Mouse (Mus musculus) regulatory T cell (primary cell): Measurements from ENCODE around the gene Ttc7b.

ENCODE experiments used
- in situ Hi-C: fragments of 300-600 bp; cut with MboI, MseI; formaldehyde crosslinking; loops from one replicate; pipeline ENCODE4 v1.15.1; 2025; ENCODE audit warnings: high pct_unique_total_duplicates

Gene Ttc7b

GRCm38 (mm10) chr12:100280972-100281794 lies 239.4 kb downstream of the Ttc7b start:
- in situ Hi-C loops = no loop called here

GRCm38 (mm10) chr12:100279898-100280297 lies 240.7 kb downstream of the Ttc7b start:
- in situ Hi-C loops = no loop called here

GRCm38 (mm10) chr12:100278358-100278757 lies 242.3 kb downstream of the Ttc7b start:
- in situ Hi-C loops = no loop called here

GRCm38 (mm10) chr12:100277534-100277905 lies 243.1 kb downstream of the Ttc7b start:
- in situ Hi-C loops = no loop called here

GRCm38 (mm10) chr12:100276607-100277533 lies 243.8 kb downstream of the Ttc7b start:
- in situ Hi-C loops = no loop called here

GRCm38 (mm10) chr12:100275850-100276249 lies 244.8 kb downstream of the Ttc7b start:
- in situ Hi-C loops = no loop called here

- in situ Hi-C loops = no loop called here
Observed at GRCm38 (mm10) chr12:100273033-100273432, 247.6 kb downstream of the Ttc7b start.

GRCm38 (mm10) chr12:100269967-100270662 lies 250.5 kb downstream of the Ttc7b start:
- in situ Hi-C loops = no loop called here

- in situ Hi-C loops = no loop called here
Observed at GRCm38 (mm10) chr12:100268011-100268410, 252.6 kb downstream of the Ttc7b start.

GRCm38 (mm10) chr12:100265546-100266309 lies 254.9 kb downstream of the Ttc7b start:
- in situ Hi-C loops = no loop called here

- in situ Hi-C loops = no loop called here
Observed at GRCm38 (mm10) chr12:100264941-100265340, 255.7 kb downstream of the Ttc7b start.

GRCm38 (mm10) chr12:100262846-100263245 lies 257.8 kb downstream of the Ttc7b start:
- in situ Hi-C loops = no loop called here

GRCm38 (mm10) chr12:100261761-100262160 lies 258.9 kb downstream of the Ttc7b start:
- in situ Hi-C loops = no loop called here

- in situ Hi-C loops = no loop called here
Observed at GRCm38 (mm10) chr12:100260151-100260550, 260.5 kb downstream of the Ttc7b start.

GRCm38 (mm10) chr12:100257779-100258178 lies 262.8 kb downstream of the Ttc7b start:
- in situ Hi-C loops = no loop called here

GRCm38 (mm10) chr12:100255441-100255949 lies 265.1 kb downstream of the Ttc7b start:
- in situ Hi-C loops = no loop called here

- in situ Hi-C loops = no loop called here
Observed at GRCm38 (mm10) chr12:100254471-100254870, 266.2 kb downstream of the Ttc7b start.
